Mouse (Mus musculus) testis, postnatal 14 days (tissue): ENCODE measurements around the gene Cyld.
"Not testable (repeated sequence)": the region's sequence is repeated elsewhere in the genome, so short reads cannot be mapped to it uniquely, and the experiment has no call there.

Experiments
- DNase-seq: peaks from one replicate; pipeline ENCODE4 v3.0.0; 2021; ENCODE audit warnings: low spot score

Cyld gene

GRCm38 (mm10) chr8:88689151-88689550, 7.7 kb upstream of the Cyld start:
- no peak for DNase-seq

DNA sequence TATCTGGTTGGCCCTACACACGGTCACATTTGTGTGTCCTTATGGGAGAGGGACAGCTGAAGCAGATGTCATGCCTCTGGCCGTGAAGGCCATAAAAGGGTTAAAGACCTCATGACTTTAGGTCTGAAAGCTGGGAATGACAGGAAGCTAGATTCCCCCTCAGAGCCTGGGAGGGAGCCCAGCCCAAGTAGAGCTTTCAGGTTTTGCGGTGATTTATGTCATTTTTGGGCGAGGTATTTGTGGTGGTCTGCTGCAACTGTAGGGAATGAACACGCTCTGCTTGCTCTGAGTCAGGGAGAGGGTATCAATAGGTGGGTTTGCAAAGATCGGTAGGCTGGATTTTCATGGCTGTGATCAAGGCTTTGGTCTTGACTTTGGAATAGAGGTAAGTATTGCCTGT, 6.9 kb upstream of the Cyld start:
- DNase-seq, result no peak

DNA sequence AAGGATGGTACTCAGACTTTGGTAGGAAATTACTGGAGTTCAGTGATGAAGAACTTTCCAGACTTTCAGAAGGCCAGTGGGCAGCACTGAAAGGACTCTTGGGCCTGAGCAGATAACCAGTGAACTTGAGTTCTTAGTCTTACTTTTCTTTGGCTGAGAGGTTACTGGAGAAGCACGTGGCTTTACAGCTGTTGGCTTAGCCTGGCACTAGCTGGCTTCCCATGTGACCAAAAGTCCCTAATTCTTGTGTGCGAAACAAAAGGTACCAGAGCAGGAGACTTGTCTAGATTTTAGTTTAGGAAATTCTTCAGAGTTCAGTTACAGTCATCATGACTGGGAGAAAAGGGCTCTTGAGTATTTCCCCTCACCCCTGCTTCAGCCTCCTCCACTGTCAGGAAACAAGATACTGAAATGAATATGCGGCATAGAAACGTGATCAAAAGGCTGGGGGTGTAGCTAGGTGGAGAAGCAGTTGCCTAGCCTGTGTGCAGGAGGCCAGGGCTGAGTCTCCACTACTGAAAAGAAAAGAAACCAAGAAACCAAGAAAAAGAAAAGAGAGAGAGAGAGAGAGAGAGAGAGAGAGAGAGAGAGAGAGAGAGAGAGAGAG, 5.4 kb upstream of the Cyld start:
- DNase-seq, result no peak

- DNase-seq, result no peak
These were observed 4.9 kb upstream of the Cyld start for GRCm38 (mm10) chr8:88691961-88692360.

GRCm38 (mm10) chr8:88692866-88693265, 4.0 kb upstream of the Cyld start:
- no peak for DNase-seq

DNA sequence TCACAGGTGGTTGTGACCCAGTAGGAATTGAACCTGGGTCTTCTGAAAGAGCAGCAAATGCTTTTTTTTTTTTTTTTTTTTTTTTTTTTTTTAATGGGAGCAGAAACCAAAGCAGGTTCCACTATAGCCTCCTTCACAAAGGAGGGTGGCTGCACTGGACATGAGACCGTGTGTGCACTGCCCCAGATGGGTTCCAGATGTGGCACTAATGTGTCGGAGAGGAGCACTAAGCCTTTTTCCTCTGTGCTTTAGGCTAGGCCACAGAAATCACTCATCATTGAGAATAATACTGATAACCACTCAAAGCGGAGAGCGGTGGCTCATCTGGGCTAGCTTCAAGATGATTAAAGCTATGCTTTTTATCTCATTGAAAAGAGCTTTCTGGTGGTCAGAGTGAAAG, 3.5 kb upstream of the Cyld start:
- DNase-seq, result no peak

DNA sequence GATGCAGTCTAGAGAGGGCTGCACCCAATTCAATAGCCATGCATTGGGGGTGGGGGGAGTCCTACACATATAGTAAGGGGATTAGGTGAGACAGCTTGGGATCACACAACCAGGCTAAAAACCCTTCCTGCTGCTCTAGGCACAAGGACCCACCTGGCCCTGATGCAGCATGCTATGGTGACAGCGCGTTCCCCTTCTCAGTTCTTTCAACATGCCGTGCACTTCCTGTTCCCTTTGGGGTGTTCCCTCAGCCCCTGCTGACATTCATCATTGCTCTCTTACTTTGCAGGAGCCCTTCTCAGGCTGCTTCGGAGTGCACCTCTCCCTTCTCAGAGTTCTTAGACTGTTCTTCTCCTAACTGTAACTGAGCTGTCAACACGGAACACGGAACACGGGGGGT, 2.5 kb upstream of the Cyld start:
- no peak for DNase-seq

DNA sequence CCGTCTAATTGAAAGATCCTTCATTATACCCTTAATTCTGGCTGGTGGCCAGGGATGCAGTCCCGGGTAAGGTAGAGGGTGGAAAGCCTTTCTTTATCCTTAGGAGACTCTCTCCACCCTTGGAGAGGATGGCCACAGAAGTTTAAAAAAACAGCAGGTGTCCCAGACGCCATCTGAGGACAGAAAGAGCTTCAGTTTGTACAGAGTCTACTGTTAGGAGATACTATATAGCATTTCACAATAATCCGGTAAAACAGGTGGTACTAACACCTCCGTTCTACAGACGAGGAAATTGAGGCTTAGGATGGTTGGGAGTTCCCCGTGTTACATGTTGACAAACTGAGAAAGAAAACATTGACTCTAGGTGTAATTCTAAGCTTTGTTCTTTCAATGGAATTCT, 600 bp upstream of the Cyld start:
- no peak for DNase-seq

DNA sequence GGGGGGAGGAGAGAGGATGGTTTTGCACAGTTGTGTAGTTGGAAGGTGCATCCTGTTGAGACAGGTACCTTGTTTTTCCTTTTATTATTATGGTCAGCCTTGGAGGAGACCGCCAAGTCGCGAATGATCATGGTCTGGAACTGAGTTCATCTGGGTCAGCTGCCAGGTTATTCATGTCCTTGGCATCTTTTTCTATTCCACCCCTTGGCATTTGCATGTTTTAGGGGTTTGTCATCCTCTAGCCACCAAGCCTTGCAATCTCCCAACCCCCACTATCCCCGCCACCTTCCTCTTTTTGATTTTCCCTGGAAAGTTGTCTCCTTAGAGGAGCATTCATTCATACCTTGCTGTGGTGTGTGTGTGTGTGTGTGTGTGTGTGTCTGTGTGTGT, 809 bp downstream of the Cyld start:
- DNase-seq, result no peak

DNA sequence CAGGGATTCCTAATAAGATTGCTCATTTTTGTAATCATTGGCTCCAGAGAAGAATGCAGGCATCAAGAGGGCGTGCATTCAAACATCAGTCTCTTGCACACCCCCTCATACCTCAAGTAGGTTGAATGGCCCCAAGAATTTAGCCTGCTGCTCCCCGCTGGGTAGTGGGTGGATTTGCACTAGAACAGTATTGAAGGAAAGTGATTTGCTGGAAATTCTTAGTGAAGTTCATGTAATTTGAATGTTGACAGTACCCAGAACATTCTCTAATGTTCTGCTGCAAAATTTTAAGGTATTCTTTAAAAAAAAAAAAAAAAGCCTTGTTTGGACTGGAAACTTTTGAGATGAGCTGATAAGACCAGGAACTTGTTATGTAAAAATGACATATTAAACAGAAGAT, 1.2 kb downstream of the Cyld start:
- DNase-seq, result no peak

- no peak for DNase-seq
These were observed 4.8 kb downstream of the Cyld start for GRCm38 (mm10) chr8:88701611-88702010.

- DNase-seq, result no peak
These were observed 6.0 kb downstream of the Cyld start for GRCm38 (mm10) chr8:88702816-88703215.

DNA sequence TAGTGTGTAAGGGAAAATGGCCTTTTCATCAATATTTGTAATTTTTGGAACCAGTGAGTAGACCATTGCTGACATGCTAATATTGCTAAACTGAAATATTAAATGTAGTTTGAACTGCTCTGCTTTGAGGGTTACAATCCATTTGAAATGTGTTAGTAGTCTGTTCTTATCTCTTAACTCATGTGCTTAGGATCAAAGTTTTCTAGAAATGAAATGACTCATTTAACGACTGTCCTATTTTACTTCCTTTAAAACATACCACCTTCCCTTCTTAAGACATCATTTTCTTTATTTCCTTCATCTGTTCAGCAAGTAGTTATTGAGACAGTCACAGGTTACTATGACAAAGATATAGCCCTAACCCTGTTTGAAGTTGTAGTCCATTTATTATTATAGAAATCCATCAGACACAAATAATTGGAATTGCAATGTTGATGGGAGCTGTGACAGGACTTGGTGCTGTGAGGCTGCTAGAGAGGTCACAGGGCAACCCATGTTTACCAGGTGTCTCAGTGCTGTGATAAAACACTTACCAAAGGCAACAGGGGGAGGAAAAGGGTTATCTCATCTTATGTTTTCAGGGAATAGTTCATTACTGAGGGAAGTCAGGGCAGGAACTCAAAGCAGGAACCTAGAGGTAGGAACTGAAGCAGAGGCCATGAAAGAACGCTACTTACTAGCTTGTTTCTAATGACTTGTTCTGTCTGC, 26.6 kb downstream of the Cyld start:
- DNase-seq, result no peak

DNA sequence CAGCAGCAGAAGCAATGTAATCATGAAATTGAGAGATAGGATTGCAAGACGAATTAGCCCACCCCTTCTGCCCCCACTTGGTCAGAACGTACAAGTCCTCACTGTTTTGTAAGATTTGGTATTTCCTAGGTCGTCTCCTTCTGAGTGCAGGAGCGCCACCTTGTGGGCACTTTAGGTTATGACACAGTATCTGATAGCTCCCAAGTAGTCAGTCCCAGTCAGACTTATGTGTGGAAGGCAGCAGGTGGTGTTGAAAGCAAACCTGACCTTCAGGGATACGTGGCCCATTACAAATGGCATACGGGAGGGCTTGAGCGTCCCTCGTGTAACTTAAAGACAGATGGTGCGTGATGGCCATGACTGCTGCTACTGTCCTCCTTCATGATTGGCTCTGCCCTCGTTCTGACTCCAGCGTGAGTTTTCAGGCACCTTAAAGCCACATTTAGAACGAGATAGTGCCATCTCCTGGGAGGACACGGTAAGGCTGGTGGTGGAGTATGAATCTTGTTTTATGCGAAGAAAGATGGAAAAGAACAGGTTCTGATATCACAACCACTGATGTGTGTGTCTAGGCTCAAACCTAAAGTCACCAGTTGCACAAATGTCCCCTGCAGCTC, 58.5 kb downstream of the Cyld start:
- DNase-seq, result peak; percentile 64

GRCm38 (mm10) chr8:88761980-88762379, 65.2 kb downstream of the Cyld start:
- DNase-seq, result no peak

GRCm38 (mm10) chr8:88771241-88771640, 74.4 kb downstream of the Cyld start:
- DNase-seq, result no peak

DNA sequence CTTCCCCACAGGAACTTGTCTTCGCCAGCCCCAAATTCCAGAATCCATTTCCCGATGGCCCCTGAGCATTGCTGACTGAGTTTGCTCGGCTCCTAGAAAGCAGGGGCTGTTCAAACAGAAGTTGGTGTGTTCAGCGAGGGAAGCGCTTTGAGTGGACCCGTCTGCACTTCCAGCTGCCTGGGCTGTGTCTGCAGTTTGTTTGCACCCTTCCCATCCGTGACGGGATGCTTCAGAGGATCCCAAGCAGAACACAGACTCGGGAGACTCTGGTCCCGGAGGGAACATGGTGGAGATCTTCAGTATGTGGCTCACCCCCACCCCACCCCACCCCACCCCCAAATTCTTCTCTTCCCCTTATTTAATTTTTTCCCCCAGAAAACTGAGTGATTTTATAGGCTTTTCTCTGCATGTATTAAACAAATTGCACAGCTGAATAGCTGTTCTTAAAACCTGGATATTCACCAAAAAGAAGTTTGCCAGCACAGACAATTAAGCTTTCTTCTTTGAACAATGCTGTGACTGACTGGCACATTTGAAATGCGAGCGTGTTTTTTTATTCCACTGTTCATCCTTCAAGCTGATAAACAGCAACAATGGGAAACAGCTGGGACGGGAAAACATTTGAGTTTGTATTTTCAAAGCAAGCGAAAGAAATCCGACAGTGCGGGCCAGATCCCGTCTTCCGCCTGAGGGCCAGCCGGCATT, 77.9 kb downstream of the Cyld start:
- no peak for DNase-seq

GRCm38 (mm10) chr8:88775298-88775646, 78.4 kb downstream of the Cyld start:
- no peak for DNase-seq

DNA sequence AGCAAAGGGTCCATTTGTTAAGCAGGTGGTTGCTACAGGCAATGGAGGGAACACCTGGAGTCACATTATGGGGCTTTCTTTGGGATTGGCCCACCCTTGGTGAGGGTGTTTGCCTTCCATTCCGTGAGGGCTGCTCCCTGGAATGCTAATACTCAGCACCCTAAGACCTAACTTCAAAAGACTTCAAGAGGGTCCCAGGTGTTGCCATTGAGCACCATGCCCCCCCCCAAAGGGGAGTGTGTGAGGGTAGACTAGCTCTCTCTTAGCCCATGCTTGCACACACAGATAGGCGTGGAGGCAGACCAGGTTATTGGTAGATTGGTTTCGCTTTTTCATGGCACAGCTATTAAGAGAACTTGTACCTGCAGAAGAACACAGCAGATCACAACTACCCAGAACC, 83.3 kb downstream of the Cyld start:
- no peak for DNase-seq

- DNase-seq, result no peak
These were observed 84.5 kb downstream of the Cyld start for GRCm38 (mm10) chr8:88781283-88781682.

DNA sequence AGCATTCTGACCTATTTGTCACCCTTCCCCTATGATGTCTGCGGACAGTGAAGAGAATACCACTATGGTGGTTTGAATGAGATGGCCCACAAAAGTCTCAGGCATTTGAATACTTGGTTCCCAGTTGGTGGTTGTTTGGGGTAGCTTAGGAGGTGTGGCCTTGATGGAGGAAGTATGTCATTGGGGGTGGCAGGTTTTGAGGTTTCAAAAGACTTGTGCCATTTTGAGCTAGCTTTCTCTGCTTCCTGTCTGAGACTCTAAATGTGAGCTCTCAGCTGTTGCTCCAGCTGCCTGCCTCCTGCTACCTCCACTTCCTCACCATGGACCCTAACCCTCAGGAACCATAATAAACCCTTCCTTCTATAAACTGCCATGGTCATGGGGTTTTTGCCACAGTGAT, 86.9 kb downstream of the Cyld start:
- DNase-seq, result no peak

GRCm38 (mm10) chr8:88788335-88788734, 91.5 kb downstream of the Cyld start:
- DNase-seq, result not testable (repeated sequence)

GRCm38 (mm10) chr8:88792691-88793323, 96.0 kb downstream of the Cyld start:
- peak; percentile 33 for DNase-seq
